Comparison of ENCODE assay signal across 25 mouse cellular contexts in the genomic region with DNA sequence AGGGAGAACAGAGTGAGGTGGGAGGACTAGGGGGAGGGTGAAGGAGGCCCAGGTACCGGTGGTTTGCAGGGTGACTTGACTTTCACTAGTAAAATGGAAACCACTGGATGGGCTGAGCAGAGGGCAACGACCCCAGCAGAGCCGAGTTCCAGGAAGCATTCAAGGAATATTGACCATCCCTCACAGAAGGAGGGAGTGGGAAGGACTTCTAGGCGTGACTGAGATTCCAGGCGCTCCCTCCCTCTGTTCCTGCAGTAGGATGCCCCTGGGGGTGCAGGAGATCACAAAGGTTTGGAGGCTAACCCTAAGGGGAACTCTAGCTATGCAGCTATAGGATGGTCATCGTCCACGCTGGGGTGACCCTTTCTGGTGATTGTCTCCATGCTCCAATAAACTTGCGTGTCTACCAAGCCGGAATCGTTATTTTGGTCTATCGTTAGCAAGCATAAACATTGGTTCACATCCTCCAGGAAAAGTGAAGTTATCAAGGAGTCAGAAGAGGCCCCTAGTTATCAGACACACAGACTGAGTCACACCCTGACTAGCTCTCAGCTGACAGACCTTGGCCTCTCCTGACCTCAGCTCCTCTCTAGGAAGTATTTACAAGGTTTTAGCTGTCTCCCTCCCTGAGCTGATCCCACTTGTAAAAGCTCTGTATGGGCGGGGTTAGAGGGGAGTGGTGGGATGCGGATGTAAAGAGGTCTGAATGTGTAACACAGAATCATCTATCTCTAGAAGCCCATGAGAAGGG. TPM values are rescaled to one million over a fixed set of nuclear protein-coding genes. Genes with fewer than 3 reads are reported as not detected.
A peak's percentile ranks its signal among the peaks of the same experiment; 100 is the strongest.
DNase-seq lines count a peak whose midpoint lies in the region; ATAC-seq and TF ChIP-seq lines count a peak whose summit lies in the region.
"Had no signal": no experiment of that assay in that cellular context is flagged by ENCODE, and none has a peak within 500 bp of the region (broad histone marks: within the 10 kb centered on the region; RNA-seq: fewer than 3 reads in every experiment).

No protein-coding gene starts in this region.

- peak overlapping the region; percentile 23 for H3K4me2 ChIP-seq in liver, embryonic 13.5 days
- H3K4me2 ChIP-seq: embryonic facial prominence, embryonic 15.5 days; forebrain, embryonic 13.5 days had no signal

- H3K4me1 ChIP-seq in MEL (ENCODE audit: control insufficient read depth in 1 of 2, insufficient read depth in 2 of 2, low read length in 2 of 2) = peaks cover 20 to 44% of the 10 kb centered on the region in 2 experiments
- peaks cover 43% of the 10 kb centered on the region for H3K4me1 ChIP-seq in liver, embryonic 13.5 days (replicated peaks)

- H3K9me3 ChIP-seq in MEL (replicated peaks; ENCODE audit: insufficient read depth, low read length) = no peaks in the 10 kb centered on the region
- peaks cover 4% of the 10 kb centered on the region; the same call in 1 of the 2 replicates for H3K9me3 ChIP-seq in liver, embryonic 13.5 days (replicated peaks)
- H3K9me3 ChIP-seq: embryonic facial prominence, embryonic 15.5 days had no signal

- TF ChIP-seq EP300 in MEL (IDR thresholded peaks at IDR 0.05; ENCODE audit: low read depth in 1 of 2, low read length in 2 of 2) = peak; percentile 95 to 97

- TF ChIP-seq RAD21 in MEL (IDR thresholded peaks at IDR 0.05; ENCODE audit: low read depth, low read length) = no peak

- peak overlapping the region; percentile 26 to 34; a peak in 3 of 4 replicates for H3K4me3 ChIP-seq in MEL (ENCODE audit: control insufficient read depth in 1 of 2, insufficient read depth in 1 of 2, low read depth in 2 of 2, low read length in 2 of 2)
- no peak overlapping the region for H3K4me3 ChIP-seq in liver, embryonic 13.5 days (replicated peaks)
- H3K4me3 ChIP-seq: embryonic facial prominence, embryonic 15.5 days; forebrain, embryonic 13.5 days had no signal

- H3K27ac ChIP-seq in MEL (ENCODE audit: control insufficient read depth, low read depth, low read length) = peak overlapping the region; percentile 75
- no peak overlapping the region for H3K27ac ChIP-seq in liver, embryonic 13.5 days
- H3K27ac ChIP-seq: embryonic facial prominence, embryonic 15.5 days; forebrain, embryonic 13.5 days; liver, embryonic 14.5 days; stomach, postnatal 0 days had no signal

- no peaks in the 10 kb centered on the region for H3K27me3 ChIP-seq in MEL (ENCODE audit: control insufficient read depth in 1 of 2, insufficient read depth in 2 of 2, low read length in 2 of 2)
- H3K27me3 ChIP-seq in liver, embryonic 13.5 days = no peaks in the 10 kb centered on the region; the same call in 1 of the 2 replicates
- H3K27me3 ChIP-seq: embryonic facial prominence, embryonic 15.5 days; forebrain, embryonic 13.5 days had no signal

- H3K9ac ChIP-seq in MEL (ENCODE audit: control insufficient read depth, low read depth, low read length, poor library complexity, severe bottlenecking) = peak overlapping the region; percentile 52
- H3K9ac ChIP-seq in liver, embryonic 13.5 days = 0 out of 2 replicates have a peak overlapping the region, but pooled peaks have one; percentile 20
- H3K9ac ChIP-seq: embryonic facial prominence, embryonic 15.5 days; forebrain, embryonic 13.5 days; liver, embryonic 14.5 days had no signal

- peaks cover 0 to 31% of the 10 kb centered on the region in 2 experiments; a peak in 2 of 4 replicates for H3K36me3 ChIP-seq in MEL (ENCODE audit: control insufficient read depth in 1 of 2, insufficient read depth in 2 of 2, low read length in 2 of 2)
- H3K36me3 ChIP-seq in liver, embryonic 13.5 days = no peaks in the 10 kb centered on the region
- H3K36me3 ChIP-seq: embryonic facial prominence, embryonic 15.5 days had no signal

- no peaks in the 10 kb centered on the region; the same call in 1 of the 2 replicates for H3K79me2 ChIP-seq in MEL (ENCODE audit: control insufficient read depth, insufficient read depth, low read length, poor library complexity)

- TF ChIP-seq POLR2A in MEL (IDR thresholded peaks at IDR 0.05; ENCODE audit: control insufficient read depth in 1 of 2, insufficient read depth in 1 of 2, low read depth in 1 of 2, low read length in 2 of 2, poor library complexity in 1 of 2) = 0 out of 4 replicates have a peak, but pooled peaks of 1 of the 2 experiments have one; percentile 28

- no peak for ATAC-seq in liver, embryonic 13.5 days (ENCODE audit: low read depth)
- ATAC-seq: forebrain, embryonic 13.5 days had no signal

- no peak for TF ChIP-seq CTCF in MEL (IDR thresholded peaks at IDR 0.05 in 2 of 3, conservative IDR thresholded peaks at IDR 0.05 in 1 of 3; ENCODE audit: control insufficient read depth in 1 of 3, insufficient read depth in 1 of 3, low read depth in 2 of 3, low read length in 3 of 3, poor library complexity in 1 of 3, severe bottlenecking in 1 of 3)

- DNase-seq in 416B (ENCODE audit: low read depth) (peak; percentile 32), MEL (ENCODE audit: low read depth, low spot score) (peak; percentile 84)
- DNase-seq in adrenal gland, postnatal 36 days = peak; percentile 62 to 66
- DNase-seq in liver, embryonic 13.5 days = no peak
- no peak for DNase-seq in left cerebral cortex, adult 9 months (ENCODE audit: low spot score in 2 of 2)
- DNase-seq in right cerebral cortex, postnatal 36 days (ENCODE audit: low spot score in 2 of 2) = no peak
- no peak for DNase-seq in thymus, adult 18-20 months
- DNase-seq: cerebellum, adult 11 months; heart, adult 11 months; kidney, adult 11 months; kidney, postnatal 10 days; layer of hippocampus, adult 9-11 months; lung, postnatal 14 days had no signal

- WGBS in liver, embryonic 13.5 days (ENCODE audit: insufficient replicate concordance) = 40% methylated on average over 13 of the region's 13 CpGs

TF ChIP-seq in MEL, 35 proteins besides CTCF, POLR2A, EP300 and RAD21 (continues in another document):
- TF ChIP-seq SIN3A (IDR thresholded peaks at IDR 0.05; ENCODE audit: low read length) = peak; percentile 95
- no peak for TF ChIP-seq ZNF384 (IDR thresholded peaks at IDR 0.05; ENCODE audit: low read depth, low read length)
- TF ChIP-seq RCOR1 (IDR thresholded peaks at IDR 0.05; ENCODE audit: low read depth, low read length) = peak; percentile 87
- TF ChIP-seq MAZ (IDR thresholded peaks at IDR 0.05; ENCODE audit: low read depth, low read length) = no peak
- peak; percentile 92; the same call in 1 of the 2 replicates for TF ChIP-seq JUND (IDR thresholded peaks at IDR 0.05; ENCODE audit: low read depth, low read length)
- no peak for TF ChIP-seq USF2 (IDR thresholded peaks at IDR 0.05; ENCODE audit: borderline replicate concordance in 1 of 2, insufficient read depth in 1 of 2, low read depth in 1 of 2, low read length in 2 of 2)
- no peak for TF ChIP-seq UBTF (IDR thresholded peaks at IDR 0.05; ENCODE audit: borderline replicate concordance, insufficient read depth, low read depth, low read length)
- TF ChIP-seq ZC3H11A (IDR thresholded peaks at IDR 0.05; ENCODE audit: low read depth, low read length) = no peak
- TF ChIP-seq CHD1 (IDR thresholded peaks at IDR 0.05; ENCODE audit: low read depth, low read length) = no peak
- TF ChIP-seq TCF12 (IDR thresholded peaks at IDR 0.05; ENCODE audit: low read depth, low read length) = peak; percentile 85
- no peak for TF ChIP-seq KAT2A (conservative IDR thresholded peaks at IDR 0.05; ENCODE audit: low read depth, low read length)
- TF ChIP-seq BHLHE40 (IDR thresholded peaks at IDR 0.05; ENCODE audit: borderline replicate concordance, low read depth, low read length) = peak; percentile 69
- no peak for TF ChIP-seq CHD2 (IDR thresholded peaks at IDR 0.05; ENCODE audit: low read length)
- peak; percentile 64 for TF ChIP-seq TBP (IDR thresholded peaks at IDR 0.05; ENCODE audit: low read depth, low read length)
- TF ChIP-seq GATA1 (IDR thresholded peaks at IDR 0.05; ENCODE audit: low read depth, low read length) = peak; percentile 95
- TF ChIP-seq HCFC1 (IDR thresholded peaks at IDR 0.05; ENCODE audit: low read depth, low read length) = no peak
- peak; percentile 64; the same call in 1 of the 2 replicates for TF ChIP-seq MAFK (IDR thresholded peaks at IDR 0.05; ENCODE audit: borderline replicate concordance, low read depth, low read length)
- TF ChIP-seq GABPA (IDR thresholded peaks at IDR 0.05; ENCODE audit: low read depth, low read length) = no peak
- peak; percentile 34; the same call in 1 of the 2 replicates for TF ChIP-seq ELF1 (IDR thresholded peaks at IDR 0.05; ENCODE audit: low read depth, low read length)

RNA-seq across cellular contexts. Expression of a gene that starts 2.0 kb away (rescaled TPM):
- 7.5 and 11.6 TPM in 2 replicates for total RNA-seq in MEL (2012; rRNA removed)
- polyA plus RNA-seq in MEL (2012; ENCODE audit: insufficient read depth in 1 of 2, insufficient read length in 2 of 2, low read depth in 1 of 2, low replicate concordance in 2 of 2, missing spikeins in 1 of 2) = 1 to 10 TPM in 1 of 2 experiments, not detected in 1; 8.3 TPM
- total RNA-seq in adrenal gland, postnatal 36 days (2021) = 10 to 100 TPM; 31.9 to 40.0 TPM
- polyA plus RNA-seq in liver, embryonic 13.5 days (2015; fragmentation: Nextera tagmentation; extraction: Ambion mirVana) = 6.1 and 6.5 TPM in 2 replicates

RNA-seq across cellular contexts. Expression of a gene that starts 34.1 kb away (rescaled TPM):
- 0.73 and 1.1 TPM in 2 replicates for total RNA-seq in MEL (2012; rRNA removed)
- 1 to 10 TPM in 1 of 2 experiments, not detected in 1; 4.3 TPM for polyA plus RNA-seq in MEL (2012; ENCODE audit: insufficient read depth in 1 of 2, insufficient read length in 2 of 2, low read depth in 1 of 2, low replicate concordance in 2 of 2, missing spikeins in 1 of 2)
- total RNA-seq in adrenal gland, postnatal 36 days (2021) = 1 to 10 TPM; 4.5 to 5.9 TPM
- polyA plus RNA-seq in liver, embryonic 13.5 days (2015; fragmentation: Nextera tagmentation; extraction: Ambion mirVana) = 0.16 and 0.29 TPM in 2 replicates

RNA-seq across cellular contexts. Expression of a gene that starts 35.4 kb away (rescaled TPM):
- not detected in 2 replicates for total RNA-seq in MEL (2012; rRNA removed)
- polyA plus RNA-seq in MEL (2012; ENCODE audit: insufficient read depth in 1 of 2, insufficient read length in 2 of 2, low read depth in 1 of 2, low replicate concordance in 2 of 2, missing spikeins in 1 of 2) = under 1 TPM in 1 of 2 experiments, not detected in 1; 0.18 TPM
- 1 to 10 TPM; 1.6 to 3.2 TPM for total RNA-seq in adrenal gland, postnatal 36 days (2021)
- 297 and 348 TPM in 2 replicates for polyA plus RNA-seq in liver, embryonic 13.5 days (2015; fragmentation: Nextera tagmentation; extraction: Ambion mirVana)
- total RNA-seq: CH12.LX had no signal

RNA-seq across cellular contexts. Expression of a gene that starts 39.8 kb away (rescaled TPM):
- 0.15 TPM in 1 of 2 replicates, not detected in the other for total RNA-seq in MEL (2012; rRNA removed)
- polyA plus RNA-seq in MEL (2012; ENCODE audit: insufficient read depth in 1 of 2, insufficient read length in 2 of 2, low read depth in 1 of 2, low replicate concordance in 2 of 2, missing spikeins in 1 of 2) = under 1 TPM in 1 of 2 experiments, not detected in 1; 0.06 TPM
- not detected for total RNA-seq in adrenal gland, postnatal 36 days (2021)
- polyA plus RNA-seq in liver, embryonic 13.5 days (2015; fragmentation: Nextera tagmentation; extraction: Ambion mirVana) = 0.09 and 0.24 TPM in 2 replicates
- total RNA-seq: CH12.LX; gastrocnemius, adult 18-20 months had no signal
- polyA plus RNA-seq: embryonic facial prominence, embryonic 15.5 days; heart, embryonic 16.5 days; hindbrain, embryonic 11.5 days; neural tube, embryonic 14.5 days; spleen, adult 2 months had no signal

RNA-seq across cellular contexts. Expression of a gene that starts 41.4 kb away (rescaled TPM):
- total RNA-seq in MEL (2012; rRNA removed) = not detected in 2 replicates
- not detected for polyA plus RNA-seq in MEL (2012; ENCODE audit: insufficient read depth in 1 of 2, insufficient read length in 2 of 2, low read depth in 1 of 2, low replicate concordance in 2 of 2, missing spikeins in 1 of 2)
- not detected for total RNA-seq in adrenal gland, postnatal 36 days (2021)
- 0.07 TPM in 1 of 2 replicates, not detected in the other for polyA plus RNA-seq in liver, embryonic 13.5 days (2015; fragmentation: Nextera tagmentation; extraction: Ambion mirVana)
- total RNA-seq: CH12.LX; gastrocnemius, adult 18-20 months; left cerebral cortex, postnatal 36 days had no signal
- polyA plus RNA-seq: cortical plate, adult 2 months; forebrain, embryonic 13.5 days; hindbrain, embryonic 11.5 days; neural tube, embryonic 14.5 days had no signal

Comparison
In these comparisons a context has a peak if more than half of its experiments do, and no peak if none do; other contexts are left out.
1. DNase-seq: peak in 416B (single experiment), MEL (single experiment) and adrenal gland, postnatal 36 days (2 of 2); none in liver, embryonic 13.5 days (single experiment), left cerebral cortex, adult 9 months (0 of 2), right cerebral cortex, postnatal 36 days (0 of 2) and thymus, adult 18-20 months (0 of 2).